Mouse (Mus musculus): ENCODE data around the gene Ccdc138. TPM values are rescaled to one million over a fixed set of nuclear protein-coding genes. Genes with fewer than 3 reads are reported as not detected.

Ccdc138 gene
- 4.9 and 5.5 TPM in 2 replicates for polyA plus RNA-seq (2012; rRNA removed)

DNA sequence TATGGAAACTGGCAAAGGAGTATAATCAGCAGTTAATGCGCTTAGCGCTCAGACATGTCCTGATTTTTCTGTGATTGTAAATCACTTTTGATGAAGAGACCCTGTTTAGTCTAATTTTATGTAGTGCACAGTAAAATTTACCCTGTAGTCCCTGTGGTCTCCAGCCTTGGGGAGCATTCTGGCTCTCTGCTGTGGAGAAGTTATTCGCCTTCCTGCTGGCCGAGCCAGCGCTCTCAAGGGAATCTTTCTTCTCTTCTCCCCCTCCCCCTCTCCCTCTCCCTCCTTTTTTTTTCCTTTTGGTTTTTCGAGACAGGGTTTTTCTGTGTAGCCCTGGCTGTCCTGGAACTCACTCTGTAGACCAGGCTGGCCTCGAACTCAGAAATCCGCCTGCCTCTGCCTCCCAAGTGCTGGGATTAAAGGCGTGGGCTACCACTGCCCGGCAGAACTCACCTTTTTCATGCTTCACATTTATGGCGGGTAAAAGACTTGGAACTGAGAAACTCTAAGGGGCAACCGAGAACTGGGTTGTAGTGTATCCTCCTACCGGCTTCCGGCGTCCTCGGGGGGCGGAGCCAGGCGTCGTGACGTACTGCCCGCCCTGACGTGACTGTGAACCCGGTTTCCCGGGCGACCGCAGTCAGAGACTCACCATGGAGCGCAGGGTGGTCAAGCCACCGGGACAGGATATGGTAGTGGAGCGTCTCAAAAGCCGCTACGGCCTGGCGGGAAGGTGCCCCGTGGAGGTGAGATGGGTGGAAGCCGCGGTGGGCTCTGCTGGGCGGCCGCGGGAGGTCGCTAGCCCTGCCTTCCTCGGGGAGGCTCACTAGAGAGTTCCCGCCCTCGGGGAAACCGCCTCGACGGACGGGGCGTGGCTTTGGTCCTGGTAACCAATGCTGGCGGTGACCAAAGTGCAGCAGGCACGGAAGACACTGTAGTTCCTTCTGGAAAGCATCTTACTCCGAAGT lies at the start of gene Ccdc138:
Gene Ccdc138 (plus strand): TSS at position 629 of the 965 bp plus-strand sequence.

Other genes with a start within 250 kb of the Ccdc138 start
- gene Gcc2, start 242.5 kb upstream of the Ccdc138 start, polyA plus RNA-seq (2012; rRNA removed): 42.1 and 43.7 TPM in 2 replicates
- 27.6 and 28.7 TPM in 2 replicates for gene Lims1, start 174.5 kb upstream of the Ccdc138 start, polyA plus RNA-seq (2012; rRNA removed)
- gene Ranbp2, start 51.0 kb upstream of the Ccdc138 start, polyA plus RNA-seq (2012; rRNA removed): 13.5 and 14.4 TPM in 2 replicates
- gene Edar, start 177.7 kb downstream of the Ccdc138 start, polyA plus RNA-seq (2012; rRNA removed): 0.64 and 0.81 TPM in 2 replicates
- gene Gm17542, start 220.3 kb downstream of the Ccdc138 start, polyA plus RNA-seq (2012; rRNA removed): not detected in 2 replicates